Mouse (Mus musculus): ENCODE measurements around the gene Zer1. TPM values are rescaled to one million over a fixed set of nuclear protein-coding genes. Genes with fewer than 3 reads are reported as not detected.
A peak's percentile ranks its signal among the peaks of the same experiment; 100 is the strongest.

Zer1 gene
- total and polyA plus RNA-seq, 2 experiments from 2014 or later = 14.0 to 99.2 TPM

- ATAC-seq = no peak
- 88% methylated on average over 4 of the region's 4 CpGs for WGBS
These were observed 5.8 kb upstream of the Zer1 start for GRCm38 (mm10) chr2:30130156-30130555.

GRCm38 (mm10) chr2:30128789-30129188, 4.4 kb upstream of the Zer1 start:
- peak; percentile 79 for DNase-seq (ENCODE audit: low spot score)
- TF ChIP-seq CTCF (IDR thresholded peaks at IDR 0.05; ENCODE audit: low read depth) = peak; percentile 78
- H3K9me3 ChIP-seq (ENCODE audit: low read length) = no peaks in the 10 kb centered on the region
- H3K27me3 ChIP-seq (ENCODE audit: insufficient read depth, low read length) = no peaks in the 10 kb centered on the region
- ATAC-seq = no peak
- 0 out of 2 replicates have a peak, but pooled peaks cover under 1% of the 10 kb centered on the region for H3K4me1 ChIP-seq (ENCODE audit: insufficient read depth, low read length)
- WGBS = 29% methylated on average over 2 of the region's 2 CpGs
- no peaks in the 10 kb centered on the region for H3K36me3 ChIP-seq (ENCODE audit: insufficient read depth, low read length)
- H3K9ac ChIP-seq (replicated peaks; ENCODE audit: low read length) = no peak overlapping the region
- no peak overlapping the region for H3K4me3 ChIP-seq (ENCODE audit: low read length)
- H3K4me2 ChIP-seq (ENCODE audit: low read depth, low read length) = no peak overlapping the region
- no peak overlapping the region for H3K27ac ChIP-seq

More at GRCm38 (mm10) chr2:30130156-30130555, 5.8 kb upstream of the Zer1 start:
- Histone ChIP-seq H3K9me3 (ENCODE audit: low read length) (no peaks in the 10 kb centered on the region), H3K27me3 (ENCODE audit: insufficient read depth, low read length) (no peaks in the 10 kb centered on the region), H3K4me2 (ENCODE audit: low read depth, low read length) (no peak overlapping the region), H3K9ac (replicated peaks; ENCODE audit: low read length) (no peak overlapping the region), H3K4me3 (ENCODE audit: low read length) (no peak overlapping the region), H3K36me3 (ENCODE audit: insufficient read depth, low read length) (no peaks in the 10 kb centered on the region), H3K27ac (no peak overlapping the region), H3K4me1 (ENCODE audit: insufficient read depth, low read length) (peaks cover 10% of the 10 kb centered on the region; the same call in 1 of the 2 replicates)
- no peak for DNase-seq (ENCODE audit: low spot score)
- no peak for TF ChIP-seq CTCF (IDR thresholded peaks at IDR 0.05; ENCODE audit: low read depth)

DNA sequence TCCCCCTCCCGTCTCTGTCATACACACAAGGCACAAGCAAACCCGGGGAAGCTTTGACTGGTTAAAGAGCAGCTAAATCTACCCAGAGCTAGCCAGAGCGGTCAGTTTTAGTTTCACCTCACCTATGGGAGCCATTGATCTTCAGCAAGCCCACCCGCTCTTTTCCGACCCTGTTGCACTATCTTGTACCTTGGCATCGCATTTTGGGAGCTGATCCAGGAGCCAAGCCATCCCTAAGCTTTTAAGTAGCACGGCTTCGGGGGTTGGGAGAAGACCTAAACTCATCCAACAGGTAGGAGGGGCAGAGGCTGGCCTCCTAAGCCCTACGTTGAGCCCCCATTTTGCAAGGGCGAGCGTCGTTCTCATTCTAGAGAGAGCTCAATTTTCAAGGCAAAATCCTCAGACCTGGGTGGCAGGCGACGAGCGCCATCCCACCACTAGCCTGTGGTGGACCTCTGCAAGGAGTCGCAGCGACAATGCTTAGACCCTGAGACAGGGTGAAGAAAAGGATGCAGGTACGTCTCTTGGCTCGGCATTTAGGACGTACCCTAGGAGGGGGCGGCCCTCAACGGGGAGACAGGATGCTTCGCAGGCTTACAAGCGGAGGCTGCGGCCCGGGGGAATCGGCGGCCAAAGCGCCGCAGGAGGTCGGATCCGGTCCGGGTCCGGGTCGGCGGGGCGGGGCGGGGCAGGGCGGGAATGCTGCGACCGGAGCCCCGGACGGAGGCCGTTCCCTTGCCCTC, 485 bp downstream of the Zer1 start:
- peaks cover 14% of the 10 kb centered on the region; the same call in 1 of the 2 replicates for H3K4me1 ChIP-seq (ENCODE audit: insufficient read depth, low read length)
- peak overlapping the region; percentile 92 for H3K27ac ChIP-seq
- H3K9me3 ChIP-seq (ENCODE audit: low read length) = no peaks in the 10 kb centered on the region
- no peaks in the 10 kb centered on the region for H3K27me3 ChIP-seq (ENCODE audit: insufficient read depth, low read length)
- H3K4me3 ChIP-seq (ENCODE audit: low read length) = peak overlapping the region; percentile 86
- H3K4me2 ChIP-seq (ENCODE audit: low read depth, low read length) = peak overlapping the region; percentile 87
- no peaks in the 10 kb centered on the region for H3K36me3 ChIP-seq (ENCODE audit: insufficient read depth, low read length)
- ATAC-seq (peak; percentile 73), DNase-seq (ENCODE audit: low spot score) (peak; percentile 47)
- TF ChIP-seq CTCF (IDR thresholded peaks at IDR 0.05; ENCODE audit: low read depth) = no peak
- WGBS = 1% methylated on average over 43 of the region's 44 CpGs
- peak overlapping the region; percentile 92 for H3K9ac ChIP-seq (replicated peaks; ENCODE audit: low read length)

DNA sequence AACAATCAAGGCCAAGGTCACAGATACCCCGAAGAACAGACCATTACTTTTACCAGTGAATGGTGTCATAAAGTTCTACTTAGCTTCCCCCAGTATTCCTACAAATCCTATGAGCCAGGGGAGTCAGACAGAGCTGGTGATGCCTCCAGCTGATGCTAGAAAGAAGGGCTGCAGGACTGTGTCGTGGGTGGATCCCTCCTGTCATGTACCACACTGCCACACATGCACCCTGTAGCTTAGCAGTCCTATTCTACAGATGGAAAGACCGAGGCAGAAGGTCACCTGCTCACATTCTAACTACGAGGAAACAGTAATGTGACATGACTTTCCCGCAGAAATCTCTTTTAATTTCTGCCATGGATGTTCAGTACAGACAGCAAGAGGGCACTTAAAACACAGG, 1.6 kb downstream of the Zer1 start:
- Histone ChIP-seq H3K4me2 (ENCODE audit: low read depth, low read length) (peak overlapping the region; percentile 87), H3K36me3 (ENCODE audit: insufficient read depth, low read length) (no peaks in the 10 kb centered on the region), H3K9ac (replicated peaks; ENCODE audit: low read length) (no peak overlapping the region), H3K4me3 (ENCODE audit: low read length) (0 out of 2 replicates have a peak overlapping the region, but pooled peaks have one; percentile 86), H3K4me1 (ENCODE audit: insufficient read depth, low read length) (peaks cover 14% of the 10 kb centered on the region; the same call in 1 of the 2 replicates), H3K27me3 (ENCODE audit: insufficient read depth, low read length) (no peaks in the 10 kb centered on the region), H3K9me3 (ENCODE audit: low read length) (no peaks in the 10 kb centered on the region), H3K27ac (no peak overlapping the region)
- no peak for TF ChIP-seq CTCF (IDR thresholded peaks at IDR 0.05; ENCODE audit: low read depth)
- WGBS = 82% methylated on average over 5 of the region's 5 CpGs
- no peak for DNase-seq (ENCODE audit: low spot score)
- no peak for ATAC-seq

GRCm38 (mm10) chr2:30120269-30120668, 4.1 kb downstream of the Zer1 start:
- Histone ChIP-seq H3K9ac (replicated peaks; ENCODE audit: low read length) (no peak overlapping the region), H3K27ac (no peak overlapping the region), H3K27me3 (ENCODE audit: insufficient read depth, low read length) (no peaks in the 10 kb centered on the region), H3K4me3 (ENCODE audit: low read length) (no peak overlapping the region), H3K4me1 (ENCODE audit: insufficient read depth, low read length) (peaks cover 14% of the 10 kb centered on the region; the same call in 1 of the 2 replicates), H3K4me2 (ENCODE audit: low read depth, low read length) (no peak overlapping the region), H3K9me3 (ENCODE audit: low read length) (no peaks in the 10 kb centered on the region), H3K36me3 (ENCODE audit: insufficient read depth, low read length) (no peaks in the 10 kb centered on the region)
- DNase-seq (ENCODE audit: low spot score) = no peak
- TF ChIP-seq CTCF (IDR thresholded peaks at IDR 0.05; ENCODE audit: low read depth) = no peak
- WGBS = 61% methylated on average over 4 of the region's 4 CpGs
- ATAC-seq = no peak

GRCm38 (mm10) chr2:30119641-30120051, 4.7 kb downstream of the Zer1 start:
- H3K4me3 ChIP-seq (ENCODE audit: low read length) = no peak overlapping the region
- DNase-seq (ENCODE audit: low spot score) (peak; percentile 44), ATAC-seq (no peak)
- H3K4me1 ChIP-seq (ENCODE audit: insufficient read depth, low read length) = peaks cover 14% of the 10 kb centered on the region; the same call in 1 of the 2 replicates
- WGBS = 9% methylated on average over 6 of the region's 6 CpGs
- no peaks in the 10 kb centered on the region for H3K36me3 ChIP-seq (ENCODE audit: insufficient read depth, low read length)
- no peaks in the 10 kb centered on the region for H3K9me3 ChIP-seq (ENCODE audit: low read length)
- H3K4me2 ChIP-seq (ENCODE audit: low read depth, low read length) = peak overlapping the region; percentile 27; the same call in 1 of the 2 replicates
- no peak overlapping the region for H3K9ac ChIP-seq (replicated peaks; ENCODE audit: low read length)
- no peaks in the 10 kb centered on the region for H3K27me3 ChIP-seq (ENCODE audit: insufficient read depth, low read length)
- H3K27ac ChIP-seq = peak overlapping the region; percentile 11; the same call in 1 of the 2 replicates
- peak; percentile 25 for TF ChIP-seq CTCF (IDR thresholded peaks at IDR 0.05; ENCODE audit: low read depth)

DNA sequence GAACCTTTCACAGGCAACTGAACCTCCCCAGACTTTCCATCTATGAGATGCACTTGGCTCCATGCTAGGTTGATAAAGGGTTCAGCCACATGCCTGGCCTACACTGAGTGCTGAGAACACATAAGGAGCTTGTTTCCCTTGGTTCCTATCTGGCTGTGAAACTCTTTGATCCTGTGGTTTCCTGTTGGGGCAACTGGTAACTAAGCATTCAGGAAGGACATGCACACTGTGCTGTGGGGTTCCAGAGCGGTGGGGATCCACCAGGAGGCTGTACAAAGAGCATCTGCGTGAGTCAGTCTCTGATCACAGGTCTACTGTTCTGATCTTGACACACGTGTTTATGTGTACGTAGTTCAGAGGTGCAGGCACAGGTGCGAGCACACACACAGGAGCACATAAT, 11.8 kb downstream of the Zer1 start:
- 88% methylated on average over 5 of the region's 5 CpGs for WGBS
- Histone ChIP-seq H3K36me3 (ENCODE audit: insufficient read depth, low read length) (peaks cover 34% of the 10 kb centered on the region), H3K27me3 (ENCODE audit: insufficient read depth, low read length) (no peaks in the 10 kb centered on the region), H3K4me1 (ENCODE audit: insufficient read depth, low read length) (no peaks in the 10 kb centered on the region), H3K27ac (no peak overlapping the region), H3K4me2 (ENCODE audit: low read depth, low read length) (no peak overlapping the region), H3K4me3 (ENCODE audit: low read length) (no peak overlapping the region), H3K9ac (replicated peaks; ENCODE audit: low read length) (no peak overlapping the region), H3K9me3 (ENCODE audit: low read length) (no peaks in the 10 kb centered on the region)
- ATAC-seq (no peak), DNase-seq (ENCODE audit: low spot score) (no peak)
- no peak for TF ChIP-seq CTCF (IDR thresholded peaks at IDR 0.05; ENCODE audit: low read depth)
